Mouse (Mus musculus): ENCODE measurements around the gene Etl4. TPM values are rescaled to one million over a fixed set of nuclear protein-coding genes. Genes with fewer than 3 reads are reported as not detected.

The Etl4 gene
- polyA plus RNA-seq, 1 experiment from 2014 or later: 5.9 TPM

DNA sequence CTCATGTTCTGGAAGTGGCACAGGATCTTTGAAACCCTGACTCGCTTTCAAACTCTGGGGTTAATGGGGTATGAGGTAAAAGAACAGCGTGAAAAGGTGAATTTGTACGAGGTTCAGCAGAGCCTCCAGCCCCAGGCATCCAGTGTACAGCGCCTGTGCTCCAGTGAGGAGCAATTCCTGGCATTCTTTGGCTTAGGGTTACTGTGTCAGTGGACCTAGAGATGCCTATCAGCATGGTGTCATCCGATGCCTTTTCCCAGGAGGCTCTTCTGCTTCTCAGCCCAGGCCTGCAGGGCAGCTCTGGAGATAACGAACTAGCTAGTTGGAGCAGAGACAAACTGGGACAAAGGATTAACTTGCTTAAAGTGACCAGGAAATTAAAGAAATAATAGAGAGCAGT, 653.5 kb downstream of the Etl4 start:
- H3K27ac ChIP-seq: no peak overlapping the region
- H3K36me3 ChIP-seq: no peaks in the 10 kb centered on the region
- no peak overlapping the region for H3K9ac ChIP-seq
- H3K4me3 ChIP-seq: no peak overlapping the region
- WGBS (ENCODE audit: insufficient replicate concordance): 54% methylated on average over 6 of the region's 6 CpGs
- no peak overlapping the region for H3K4me2 ChIP-seq
- no peaks in the 10 kb centered on the region for H3K4me1 ChIP-seq
- H3K9me3 ChIP-seq (replicated peaks): no peaks in the 10 kb centered on the region
- ATAC-seq: no peak
- H3K27me3 ChIP-seq (replicated peaks): no peaks in the 10 kb centered on the region

DNA sequence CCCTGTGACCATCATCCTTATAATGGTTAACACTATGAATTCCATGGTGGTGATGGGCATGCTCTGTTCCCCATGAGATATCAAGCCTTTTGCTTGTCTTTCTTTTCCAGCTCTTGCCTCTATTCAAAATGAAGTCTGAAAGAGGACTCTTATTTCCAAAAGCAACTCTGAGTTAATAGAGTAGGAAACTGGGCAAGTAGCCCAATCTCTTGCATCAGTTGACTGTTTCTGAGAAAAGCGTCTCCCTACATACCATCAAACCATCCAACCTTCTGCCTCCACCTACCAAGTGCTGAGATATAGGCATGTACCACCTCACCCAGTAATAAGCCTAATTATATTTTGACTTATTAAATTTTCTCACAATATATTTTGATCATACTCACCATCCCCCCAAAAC, 658.9 kb downstream of the Etl4 start:
- WGBS (ENCODE audit: insufficient replicate concordance): 76% methylated on average over 1 of the region's 1 CpGs

DNA sequence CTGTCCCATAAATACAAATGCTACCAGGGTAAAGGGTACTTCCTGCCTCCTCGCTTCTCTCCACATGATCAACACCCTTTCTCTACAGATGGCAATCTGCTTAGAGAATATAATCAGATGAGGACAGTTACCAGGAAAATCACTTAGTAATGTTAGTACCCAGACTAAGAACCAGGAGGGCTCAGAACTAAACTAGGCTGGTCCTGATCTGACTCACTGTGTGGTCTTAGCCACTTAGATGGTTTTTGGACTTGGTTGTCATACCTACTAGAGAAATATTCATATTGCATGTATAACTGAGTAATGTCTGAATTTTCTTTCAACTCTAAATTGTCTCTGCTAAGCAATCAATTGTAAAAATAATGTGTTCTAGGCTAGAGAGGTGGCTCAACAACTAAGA, 662.4 kb downstream of the Etl4 start:
- Histone ChIP-seq H3K9ac (no peak overlapping the region), H3K9me3 (replicated peaks) (no peaks in the 10 kb centered on the region), H3K27me3 (replicated peaks) (no peaks in the 10 kb centered on the region), H3K4me1 (no peaks in the 10 kb centered on the region), H3K36me3 (no peaks in the 10 kb centered on the region), H3K4me3 (no peak overlapping the region), H3K27ac (no peak overlapping the region), H3K4me2 (no peak overlapping the region)
- no peak for ATAC-seq
- 69% methylated on average over 1 of the region's 1 CpGs for WGBS (ENCODE audit: insufficient replicate concordance)

More for the DNA sequence above, 658.9 kb downstream of the Etl4 start:
- H3K9ac ChIP-seq: no peak overlapping the region
- H3K4me2 ChIP-seq: no peak overlapping the region
- ATAC-seq: no peak
- H3K9me3 ChIP-seq (replicated peaks): no peaks in the 10 kb centered on the region
- no peaks in the 10 kb centered on the region for H3K27me3 ChIP-seq (replicated peaks)
- H3K27ac ChIP-seq: no peak overlapping the region
- no peak overlapping the region for H3K4me3 ChIP-seq
- H3K4me1 ChIP-seq: no peaks in the 10 kb centered on the region
- no peaks in the 10 kb centered on the region for H3K36me3 ChIP-seq

DNA sequence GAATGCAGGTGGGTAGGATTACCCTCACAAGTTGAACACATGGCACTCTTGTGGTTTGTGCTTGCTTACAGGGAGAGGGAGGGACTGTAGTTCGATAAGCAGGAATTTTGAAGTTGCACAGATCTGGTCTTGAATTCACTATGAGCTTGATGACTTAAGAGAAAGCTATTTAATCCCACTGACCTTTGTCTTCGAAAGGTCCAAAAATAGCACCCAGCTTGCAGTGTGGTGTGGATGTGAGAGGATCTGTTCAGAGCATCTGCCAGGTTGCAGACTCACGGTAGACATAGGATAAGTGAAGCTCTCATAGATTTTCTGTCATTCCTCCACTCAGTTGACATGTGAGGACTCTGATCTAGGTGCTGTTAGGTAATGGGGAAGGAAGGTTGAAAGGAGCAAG, 670.8 kb downstream of the Etl4 start:
- no peak for ATAC-seq
- peaks cover 6% of the 10 kb centered on the region; the same call in 1 of the 2 replicates for H3K4me1 ChIP-seq
- no peaks in the 10 kb centered on the region for H3K9me3 ChIP-seq (replicated peaks)
- H3K27ac ChIP-seq: no peak overlapping the region
- H3K4me2 ChIP-seq: no peak overlapping the region
- no peaks in the 10 kb centered on the region for H3K36me3 ChIP-seq
- H3K4me3 ChIP-seq: no peak overlapping the region
- no peak overlapping the region for H3K9ac ChIP-seq
- WGBS (ENCODE audit: insufficient replicate concordance): 61% methylated on average over 3 of the region's 3 CpGs
- no peaks in the 10 kb centered on the region for H3K27me3 ChIP-seq (replicated peaks)

GRCm38 (mm10) chr2:20583032-20583431, 673.5 kb downstream of the Etl4 start:
- no peak for ATAC-seq
- Histone ChIP-seq H3K4me1 (peaks cover 6% of the 10 kb centered on the region; the same call in 1 of the 2 replicates), H3K9me3 (replicated peaks) (no peaks in the 10 kb centered on the region), H3K27me3 (replicated peaks) (no peaks in the 10 kb centered on the region), H3K9ac (no peak overlapping the region), H3K36me3 (no peaks in the 10 kb centered on the region), H3K4me3 (no peak overlapping the region), H3K27ac (no peak overlapping the region), H3K4me2 (no peak overlapping the region)

GRCm38 (mm10) chr2:20583562-20584153, 674.1 kb downstream of the Etl4 start:
- WGBS (ENCODE audit: insufficient replicate concordance): 67% methylated on average over 6 of the region's 6 CpGs
- peak; percentile 52; the same call in 1 of the 2 replicates for ATAC-seq
- Histone ChIP-seq H3K27me3 (replicated peaks) (no peaks in the 10 kb centered on the region), H3K9ac (no peak overlapping the region), H3K9me3 (replicated peaks) (no peaks in the 10 kb centered on the region), H3K4me3 (no peak overlapping the region), H3K36me3 (no peaks in the 10 kb centered on the region), H3K27ac (no peak overlapping the region), H3K4me2 (no peak overlapping the region), H3K4me1 (peaks cover 6% of the 10 kb centered on the region; the same call in 1 of the 2 replicates)

DNA sequence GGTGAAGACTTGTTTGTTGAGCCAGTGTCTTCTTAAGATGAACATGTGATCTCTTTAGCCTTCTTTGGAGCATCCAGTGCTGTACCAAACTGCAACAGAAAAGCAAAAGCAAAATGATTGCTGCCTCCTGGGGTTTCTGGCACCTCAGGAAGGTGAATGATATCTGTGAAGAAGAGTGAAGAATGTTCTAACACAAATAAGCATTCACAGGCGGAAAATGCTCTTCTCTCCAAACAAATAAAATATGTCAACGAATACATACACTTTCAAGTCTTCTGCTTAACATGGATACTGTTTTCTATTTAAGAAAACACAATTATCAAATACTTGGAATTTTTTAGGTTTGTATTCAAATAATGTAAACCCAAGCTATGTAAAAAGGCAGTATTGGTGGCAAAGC, 678.3 kb downstream of the Etl4 start:
- H3K4me2 ChIP-seq: no peak overlapping the region
- no peaks in the 10 kb centered on the region for H3K36me3 ChIP-seq
- 72% methylated on average over 2 of the region's 2 CpGs for WGBS (ENCODE audit: insufficient replicate concordance)
- ATAC-seq: no peak
- H3K4me1 ChIP-seq: peaks cover 6% of the 10 kb centered on the region; the same call in 1 of the 2 replicates
- H3K27ac ChIP-seq: no peak overlapping the region
- H3K4me3 ChIP-seq: no peak overlapping the region
- no peaks in the 10 kb centered on the region for H3K27me3 ChIP-seq (replicated peaks)
- H3K9me3 ChIP-seq (replicated peaks): no peaks in the 10 kb centered on the region
- no peak overlapping the region for H3K9ac ChIP-seq

- H3K27me3 ChIP-seq (replicated peaks): no peaks in the 10 kb centered on the region
- H3K4me1 ChIP-seq: peaks cover 3% of the 10 kb centered on the region; the same call in 1 of the 2 replicates
- H3K4me2 ChIP-seq: no peak overlapping the region
- no peak for ATAC-seq
- no peak overlapping the region for H3K27ac ChIP-seq
- H3K9ac ChIP-seq: no peak overlapping the region
- no peaks in the 10 kb centered on the region for H3K36me3 ChIP-seq
- no peak overlapping the region for H3K4me3 ChIP-seq
- H3K9me3 ChIP-seq (replicated peaks): no peaks in the 10 kb centered on the region
Measured at GRCm38 (mm10) chr2:20588631-20589030, 679.1 kb downstream of the Etl4 start.

- Histone ChIP-seq H3K27ac (no peak overlapping the region), H3K4me3 (no peak overlapping the region), H3K27me3 (replicated peaks) (no peaks in the 10 kb centered on the region), H3K36me3 (no peaks in the 10 kb centered on the region), H3K4me2 (no peak overlapping the region), H3K9me3 (replicated peaks) (no peaks in the 10 kb centered on the region), H3K4me1 (no peaks in the 10 kb centered on the region), H3K9ac (no peak overlapping the region)
- 62% methylated on average over 2 of the region's 2 CpGs for WGBS (ENCODE audit: insufficient replicate concordance)
- no peak for ATAC-seq
Measured at GRCm38 (mm10) chr2:20594129-20594528, 684.5 kb downstream of the Etl4 start.

GRCm38 (mm10) chr2:20595000-20595399, 685.4 kb downstream of the Etl4 start:
- Histone ChIP-seq H3K27ac (no peak overlapping the region), H3K9me3 (replicated peaks) (no peaks in the 10 kb centered on the region), H3K9ac (no peak overlapping the region), H3K4me3 (no peak overlapping the region), H3K27me3 (replicated peaks) (no peaks in the 10 kb centered on the region), H3K4me1 (no peaks in the 10 kb centered on the region), H3K4me2 (no peak overlapping the region), H3K36me3 (no peaks in the 10 kb centered on the region)
- 68% methylated on average over 3 of the region's 3 CpGs for WGBS (ENCODE audit: insufficient replicate concordance)
- ATAC-seq: no peak

- H3K27me3 ChIP-seq (replicated peaks): no peaks in the 10 kb centered on the region
- no peak overlapping the region for H3K27ac ChIP-seq
- WGBS (ENCODE audit: insufficient replicate concordance): 83% methylated on average over 3 of the region's 3 CpGs
- no peaks in the 10 kb centered on the region for H3K4me1 ChIP-seq
- ATAC-seq: no peak
- H3K4me3 ChIP-seq: no peak overlapping the region
- H3K36me3 ChIP-seq: no peaks in the 10 kb centered on the region
- no peaks in the 10 kb centered on the region for H3K9me3 ChIP-seq (replicated peaks)
- no peak overlapping the region for H3K9ac ChIP-seq
- no peak overlapping the region for H3K4me2 ChIP-seq
Measured at GRCm38 (mm10) chr2:20596558-20596957, 687.0 kb downstream of the Etl4 start.

- no peaks in the 10 kb centered on the region for H3K4me1 ChIP-seq
- no peaks in the 10 kb centered on the region for H3K36me3 ChIP-seq
- H3K4me3 ChIP-seq: no peak overlapping the region
- no peaks in the 10 kb centered on the region for H3K27me3 ChIP-seq (replicated peaks)
- WGBS (ENCODE audit: insufficient replicate concordance): 60% methylated on average over 2 of the region's 2 CpGs
- no peaks in the 10 kb centered on the region for H3K9me3 ChIP-seq (replicated peaks)
- H3K27ac ChIP-seq: no peak overlapping the region
- no peak overlapping the region for H3K4me2 ChIP-seq
- no peak for ATAC-seq
- H3K9ac ChIP-seq: no peak overlapping the region
Measured at GRCm38 (mm10) chr2:20597193-20597592, 687.6 kb downstream of the Etl4 start.

GRCm38 (mm10) chr2:20602656-20603055, 693.1 kb downstream of the Etl4 start:
- Histone ChIP-seq H3K4me3 (no peak overlapping the region), H3K4me1 (no peaks in the 10 kb centered on the region), H3K27ac (no peak overlapping the region), H3K9me3 (replicated peaks) (no peaks in the 10 kb centered on the region), H3K4me2 (no peak overlapping the region), H3K36me3 (no peaks in the 10 kb centered on the region), H3K27me3 (replicated peaks) (no peaks in the 10 kb centered on the region), H3K9ac (no peak overlapping the region)
- WGBS (ENCODE audit: insufficient replicate concordance): 75% methylated on average over 2 of the region's 2 CpGs
- no peak for ATAC-seq
